Mouse (Mus musculus) lung, embryonic 14.5 days (tissue): ENCODE data around the gene Kdm4b. TPM values are rescaled to one million over a fixed set of nuclear protein-coding genes. Genes with fewer than 3 reads are reported as not detected.
A peak's percentile ranks its signal among the peaks of the same experiment; 100 is the strongest.

Experiments used
- ATAC-seq: fragments of 200-750 bp; cut with Nextera tagmentation; 2 replicates; pipeline ENCODE4 v1.8.0; 2017; ENCODE audit warnings: mild to moderate bottlenecking, moderate TSS enrichment, moderate library complexity; ENCODE audit not compliant: insufficient read depth
- DNase-seq: peaks from one replicate; pipeline ENCODE4 v3.0.0-alpha.2; 2015
- H3K27ac ChIP-seq: fragments of 300-500 bp; sonication (generic); 2 replicates; pipeline ENCODE4 v1.5.1; 2014; ENCODE audit warnings: low read depth, mild to moderate bottlenecking, moderate library complexity
- H3K27me3 ChIP-seq: fragments of 300-500 bp; sonication (generic); 2 replicates; pipeline ENCODE4 v1.6.1; 2014; ENCODE audit warnings: low read length, control low read depth; ENCODE audit not compliant: insufficient read depth
- H3K36me3 ChIP-seq: fragments of 300-500 bp; sonication (generic); 2 replicates; pipeline ENCODE4 v1.6.1; 2014; ENCODE audit warnings: control low read depth; ENCODE audit not compliant: insufficient read depth
- H3K4me1 ChIP-seq: fragments of 300-500 bp; sonication (generic); 2 replicates; pipeline ENCODE4 v1.6.1; 2014; ENCODE audit warnings: antibody characterized with exemption, control low read depth; ENCODE audit not compliant: insufficient read depth
- H3K4me2 ChIP-seq: fragments of 300-500 bp; sonication (generic); 2 replicates; pipeline ENCODE4 v1.6.1; 2014; ENCODE audit warnings: mild to moderate bottlenecking
- H3K4me3 ChIP-seq: fragments of 300-500 bp; sonication (generic); 2 replicates; pipeline ENCODE4 v1.5.1; 2014; ENCODE audit warnings: low read depth, low read length
- H3K9ac ChIP-seq: fragments of 300-500 bp; sonication (generic); 2 replicates; pipeline ENCODE4 v1.6.1; 2014
- H3K9me3 ChIP-seq: fragments of 300-500 bp; sonication (generic); 2 replicates; pipeline ENCODE4 v1.6.1; 2016; ENCODE audit warnings: low read depth, low read length, control low read depth
- CTCF ChIP-seq: IDR thresholded peaks from 2 replicates; pipeline ENCODE4 v1.5.1; 2016; ENCODE audit warnings: antibody characterized with exemption, low read depth
- WGBS: fragments of 180-500 bp; shearing (Covaris S2); extraction: QIAGEN DNeasy Blood & Tissue Kit; methylation state at CpG from one replicate; pipeline ENCODE4 v1.1.7; 2014; 5-methylcytosine and 5-hydroxymethylcytosine counted together
- polyA plus RNA-seq: library from polyadenylated mRNA; unstranded; fragments of >200 nt; fragmentation: Nextera tagmentation; extraction: Ambion mirVana; gene quantifications from 2 replicates; pipeline ENCODE4 v1.2.1, GENCODE M21; 2014

The Kdm4b gene
- polyA plus RNA-seq, 1 experiment from 2014 or later, result 36.7 TPM

DNA sequence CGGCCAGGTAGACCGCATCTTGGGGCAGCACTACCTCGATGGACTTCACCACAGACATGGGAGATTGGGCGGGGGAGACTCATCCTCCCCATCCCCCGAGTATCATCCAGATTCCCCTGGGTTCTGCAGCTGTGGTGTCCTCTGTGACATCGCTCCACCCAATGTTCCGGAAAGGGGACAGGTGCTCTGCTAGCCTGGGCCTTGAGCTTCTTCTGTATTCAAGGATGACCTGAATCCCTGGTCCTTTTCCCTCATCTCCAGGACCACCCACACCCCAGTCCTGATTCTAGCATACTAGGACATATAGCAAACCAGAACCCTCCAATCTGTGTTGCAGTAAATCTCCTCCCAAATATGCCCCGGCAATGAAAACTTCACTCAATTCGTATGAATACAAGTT, 25.7 kb upstream of the Kdm4b start, which contains the start of gene Arrdc5:
Gene Arrdc5, minus strand, starts transcription at position 101 of the 400 bp plus-strand sequence.
- H3K36me3 ChIP-seq, result peaks cover 3% of the 10 kb centered on the region; the same call in 1 of the 2 replicates
- no peaks in the 10 kb centered on the region for H3K9me3 ChIP-seq
- H3K27me3 ChIP-seq, result no peaks in the 10 kb centered on the region
- ATAC-seq (no peak), DNase-seq (no peak)
- H3K4me2 ChIP-seq, result no peak within 1 kb of the TSS
- no peak within 1 kb of the TSS for H3K9ac ChIP-seq
- H3K27ac ChIP-seq, result no peak within 1 kb of the TSS
- no peak for TF ChIP-seq CTCF
- H3K4me3 ChIP-seq, result no peak within 1 kb of the TSS
- whole genome bisulfite sequencing, result 89% methylated on average over 9 of the region's 9 CpGs
- peaks cover 11% of the 10 kb centered on the region; the same call in 1 of the 2 replicates for H3K4me1 ChIP-seq

DNA sequence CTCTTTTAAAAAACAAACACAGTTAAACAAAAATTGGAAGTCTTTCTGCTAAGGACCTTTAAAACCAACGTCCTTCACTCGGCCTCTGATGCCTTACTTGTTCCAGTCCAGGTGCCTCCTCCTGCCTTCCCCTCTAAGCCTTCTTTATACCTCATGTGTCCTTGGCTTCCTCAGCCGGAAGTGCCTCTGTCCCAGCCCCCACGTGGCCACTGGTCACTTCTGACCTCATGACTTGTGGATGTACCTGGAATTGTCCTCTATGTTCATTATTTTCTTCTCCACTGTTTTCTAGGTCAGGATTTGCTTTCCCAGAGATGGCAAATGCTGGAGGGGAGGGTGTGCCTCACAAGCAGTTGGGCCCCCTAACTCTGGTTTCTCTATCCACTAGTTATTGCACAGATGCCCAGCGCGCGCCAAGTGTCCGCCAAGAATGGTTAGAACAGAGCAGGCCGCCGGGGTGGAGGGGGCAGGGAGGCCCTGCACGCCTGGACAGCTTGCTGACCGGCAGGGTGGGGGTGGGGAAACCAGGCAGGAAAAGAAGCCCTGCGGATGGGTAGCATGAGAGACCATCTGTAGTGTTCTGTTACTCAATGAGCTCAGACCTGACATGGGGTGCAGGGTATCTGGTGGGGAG, 23.4 kb upstream of the Kdm4b start:
- peak overlapping the region; percentile 84 for H3K4me3 ChIP-seq
- peak overlapping the region; percentile 86 for H3K9ac ChIP-seq
- ATAC-seq, result peak; percentile 48
- H3K9me3 ChIP-seq, result no peaks in the 10 kb centered on the region
- H3K27ac ChIP-seq, result peak overlapping the region; percentile 97
- no peak for TF ChIP-seq CTCF
- peaks cover 26% of the 10 kb centered on the region for H3K36me3 ChIP-seq
- H3K4me1 ChIP-seq, result peaks cover 13% of the 10 kb centered on the region; the same call in 1 of the 2 replicates
- no peaks in the 10 kb centered on the region for H3K27me3 ChIP-seq
- DNase-seq, result peak; percentile 56
- peak overlapping the region; percentile 99 for H3K4me2 ChIP-seq
- WGBS, result 26% methylated on average over 13 of the region's 13 CpGs

DNA sequence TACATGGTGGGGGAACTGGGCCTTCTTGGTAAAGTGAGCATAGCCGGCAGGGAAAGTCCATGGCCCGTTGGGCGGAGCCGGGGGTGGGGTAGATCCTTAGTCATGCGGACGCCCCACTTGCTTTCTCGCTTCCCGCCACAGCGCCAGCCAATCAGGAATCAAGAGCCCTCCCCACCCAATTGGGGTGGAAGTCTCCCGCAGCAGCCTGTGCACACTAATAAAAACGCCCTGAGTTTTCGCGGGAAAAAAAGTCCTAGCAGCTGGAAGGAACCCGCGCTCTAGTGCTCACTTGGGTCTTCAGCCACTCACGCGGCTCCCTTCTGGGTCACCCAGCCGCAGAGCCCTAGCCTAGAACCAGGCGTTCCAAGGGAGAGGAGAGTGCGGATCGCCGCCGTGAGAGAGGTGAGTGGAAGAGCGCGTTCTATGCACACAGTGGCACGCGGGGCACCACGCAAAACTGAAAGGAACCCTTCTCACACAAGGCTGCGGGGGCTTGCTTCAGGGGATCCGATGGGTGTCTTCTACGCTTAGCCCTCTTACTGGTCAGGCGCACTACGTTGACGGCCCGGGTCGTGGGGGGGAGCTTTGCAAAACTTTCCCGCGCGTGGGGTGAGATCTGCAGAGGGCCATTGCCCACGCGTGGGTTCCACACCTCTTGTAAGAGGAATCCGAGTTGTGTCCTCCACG, 22.6 kb upstream of the Kdm4b start, which contains the start of gene Uhrf1:
Gene Uhrf1, plus strand, starts transcription at position 162 of the 687 bp plus-strand sequence.
- Histone ChIP-seq H3K9me3 (no peaks in the 10 kb centered on the region), H3K36me3 (peaks cover 35% of the 10 kb centered on the region), H3K4me3 (peak within 1 kb of the TSS; percentile 84), H3K4me1 (peaks cover 14% of the 10 kb centered on the region; the same call in 1 of the 2 replicates), H3K9ac (peak within 1 kb of the TSS; percentile 86), H3K4me2 (peak within 1 kb of the TSS; percentile 99), H3K27ac (peak within 1 kb of the TSS; percentile 97), H3K27me3 (no peaks in the 10 kb centered on the region)
- 0% methylated on average over 43 of the region's 43 CpGs for WGBS
- no peak for TF ChIP-seq CTCF
- DNase-seq (peak; percentile 98), ATAC-seq (peak; percentile 86)

DNA sequence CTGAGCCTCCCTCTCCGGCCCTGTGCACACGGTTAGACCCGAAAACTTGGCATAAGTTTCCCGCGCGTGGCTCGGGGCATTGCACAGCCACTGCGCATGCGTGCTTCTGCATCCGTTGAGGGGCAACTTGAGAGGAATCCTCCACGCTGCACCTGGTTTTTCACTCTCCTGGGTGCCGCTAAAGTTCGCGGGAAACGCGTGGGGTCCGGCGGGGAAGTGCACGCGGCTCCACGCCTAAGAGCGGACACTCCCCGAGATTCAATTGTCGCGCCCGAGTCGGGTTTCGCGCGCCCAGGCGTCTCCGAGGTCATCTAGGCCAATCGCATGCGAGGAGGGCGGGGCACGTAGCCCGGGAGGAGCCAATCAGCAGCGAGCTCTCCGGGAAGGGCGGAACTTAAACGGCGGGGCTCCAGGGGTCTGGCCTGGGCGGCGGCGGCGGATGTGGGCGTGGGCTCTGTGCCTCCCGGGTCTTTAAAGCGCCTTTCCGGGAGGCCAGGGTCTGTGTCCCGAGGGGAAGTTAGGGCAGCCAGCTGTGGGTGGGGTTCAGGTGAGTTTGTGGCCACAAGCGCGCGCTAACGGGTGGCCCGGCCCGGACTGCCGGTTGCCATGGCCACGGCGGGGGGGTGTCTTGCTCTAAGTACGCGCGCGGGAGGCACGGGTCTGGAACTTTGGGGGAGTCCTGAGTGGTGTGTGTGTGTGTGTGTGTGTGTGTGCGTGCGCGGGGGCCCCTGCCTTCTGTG, 21.8 kb upstream of the Kdm4b start:
- no peaks in the 10 kb centered on the region for H3K27me3 ChIP-seq
- ATAC-seq, result peak; percentile 83
- peak overlapping the region; percentile 86 for H3K9ac ChIP-seq
- H3K4me2 ChIP-seq, result peak overlapping the region; percentile 99
- H3K4me3 ChIP-seq, result peak overlapping the region; percentile 84
- no peaks in the 10 kb centered on the region for H3K9me3 ChIP-seq
- no peak for TF ChIP-seq CTCF
- H3K27ac ChIP-seq, result peak overlapping the region; percentile 97
- H3K36me3 ChIP-seq, result peaks cover 40% of the 10 kb centered on the region
- H3K4me1 ChIP-seq, result peaks cover 16% of the 10 kb centered on the region; the same call in 1 of the 2 replicates
- DNase-seq, result peak; percentile 99
- WGBS, result under 1% methylated on average over 68 of the region's 68 CpGs

DNA sequence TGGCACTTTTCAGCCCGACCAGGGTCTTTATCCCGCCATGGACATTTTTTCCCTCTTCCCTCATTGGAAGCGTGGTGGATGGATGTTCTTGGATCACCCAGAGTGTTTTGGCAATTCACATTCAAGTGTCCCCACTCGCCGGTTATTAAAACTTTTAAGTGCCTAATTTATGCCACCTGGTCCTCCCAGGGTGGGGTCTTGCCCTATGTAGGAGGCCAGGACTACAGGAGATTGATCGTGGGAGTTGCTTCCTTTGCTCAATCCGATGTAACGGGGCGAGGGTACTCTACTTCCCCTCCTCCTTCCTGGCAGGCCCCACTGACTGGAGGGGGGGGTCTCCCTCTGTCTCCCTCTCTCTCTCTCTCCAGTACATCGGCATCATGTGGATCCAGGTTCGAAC, 21.1 kb upstream of the Kdm4b start:
- WGBS, result 4% methylated on average over 11 of the region's 11 CpGs
- TF ChIP-seq CTCF, result no peak
- ATAC-seq (no peak), DNase-seq (no peak)
- Histone ChIP-seq H3K9ac (peak overlapping the region; percentile 86), H3K9me3 (no peaks in the 10 kb centered on the region), H3K27me3 (no peaks in the 10 kb centered on the region), H3K4me1 (peaks cover 16% of the 10 kb centered on the region; the same call in 1 of the 2 replicates), H3K36me3 (peaks cover 47% of the 10 kb centered on the region), H3K4me3 (peak overlapping the region; percentile 84), H3K4me2 (peak overlapping the region; percentile 99), H3K27ac (peak overlapping the region; percentile 63)

DNA sequence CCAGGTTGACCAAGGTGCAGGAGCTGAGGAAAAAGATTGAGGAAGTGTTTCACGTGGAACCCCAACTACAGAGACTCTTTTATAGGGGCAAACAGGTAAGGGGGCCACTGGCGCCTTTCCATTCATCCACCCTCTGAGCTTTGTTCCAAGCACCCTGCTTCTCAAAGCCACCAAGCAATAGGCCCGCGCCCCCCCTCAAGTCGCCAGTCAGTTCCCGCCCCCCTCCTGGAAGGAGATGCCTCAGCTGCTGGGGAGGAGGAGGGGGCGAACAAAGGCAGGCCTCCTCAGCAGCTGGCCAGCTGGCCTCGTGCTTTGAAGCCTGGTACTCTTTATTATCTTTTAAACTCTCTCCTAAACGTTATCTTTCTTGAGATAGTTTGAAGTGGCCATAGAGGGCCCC, 20.7 kb upstream of the Kdm4b start:
- peak; percentile 31 for DNase-seq
- H3K9me3 ChIP-seq, result no peaks in the 10 kb centered on the region
- H3K27me3 ChIP-seq, result no peaks in the 10 kb centered on the region
- H3K36me3 ChIP-seq, result peaks cover 51% of the 10 kb centered on the region
- H3K27ac ChIP-seq, result peak overlapping the region; percentile 63
- 14% methylated on average over 9 of the region's 9 CpGs for WGBS
- H3K4me1 ChIP-seq, result peaks cover 16% of the 10 kb centered on the region; the same call in 1 of the 2 replicates
- peak overlapping the region; percentile 86 for H3K9ac ChIP-seq
- TF ChIP-seq CTCF, result no peak
- no peak for ATAC-seq
- peak overlapping the region; percentile 99 for H3K4me2 ChIP-seq
- peak overlapping the region; percentile 84 for H3K4me3 ChIP-seq
